Mouse (Mus musculus) lung, embryonic 14.5 days (tissue): ENCODE measurements around the gene Hoxa7. TPM values are rescaled to one million over a fixed set of nuclear protein-coding genes. Genes with fewer than 3 reads are reported as not detected.

Experiments
- ATAC-seq: fragments of 200-750 bp; cut with Nextera tagmentation; 2 replicates; pipeline ENCODE4 v1.8.0; 2017; ENCODE audit warnings: mild to moderate bottlenecking, moderate TSS enrichment, moderate library complexity; ENCODE audit not compliant: insufficient read depth
- DNase-seq: peaks from one replicate; pipeline ENCODE4 v3.0.0-alpha.2; 2015
- H3K27ac ChIP-seq: fragments of 300-500 bp; sonication (generic); 2 replicates; pipeline ENCODE4 v1.5.1; 2014; ENCODE audit warnings: low read depth, mild to moderate bottlenecking, moderate library complexity
- H3K27me3 ChIP-seq: fragments of 300-500 bp; sonication (generic); 2 replicates; pipeline ENCODE4 v1.6.1; 2014; ENCODE audit warnings: low read length, control low read depth; ENCODE audit not compliant: insufficient read depth
- H3K36me3 ChIP-seq: fragments of 300-500 bp; sonication (generic); 2 replicates; pipeline ENCODE4 v1.6.1; 2014; ENCODE audit warnings: control low read depth; ENCODE audit not compliant: insufficient read depth
- H3K4me1 ChIP-seq: fragments of 300-500 bp; sonication (generic); 2 replicates; pipeline ENCODE4 v1.6.1; 2014; ENCODE audit warnings: antibody characterized with exemption, control low read depth; ENCODE audit not compliant: insufficient read depth
- H3K4me2 ChIP-seq: fragments of 300-500 bp; sonication (generic); 2 replicates; pipeline ENCODE4 v1.6.1; 2014; ENCODE audit warnings: mild to moderate bottlenecking
- H3K4me3 ChIP-seq: fragments of 300-500 bp; sonication (generic); 2 replicates; pipeline ENCODE4 v1.5.1; 2014; ENCODE audit warnings: low read depth, low read length
- H3K9ac ChIP-seq: fragments of 300-500 bp; sonication (generic); 2 replicates; pipeline ENCODE4 v1.6.1; 2014
- H3K9me3 ChIP-seq: fragments of 300-500 bp; sonication (generic); 2 replicates; pipeline ENCODE4 v1.6.1; 2016; ENCODE audit warnings: low read depth, low read length, control low read depth
- CTCF ChIP-seq: IDR thresholded peaks from 2 replicates; pipeline ENCODE4 v1.5.1; 2016; ENCODE audit warnings: antibody characterized with exemption, low read depth
- WGBS: fragments of 180-500 bp; shearing (Covaris S2); extraction: QIAGEN DNeasy Blood & Tissue Kit; methylation state at CpG from one replicate; pipeline ENCODE4 v1.1.7; 2014; 5-methylcytosine and 5-hydroxymethylcytosine counted together
- polyA plus RNA-seq: library from polyadenylated mRNA; unstranded; fragments of >200 nt; fragmentation: Nextera tagmentation; extraction: Ambion mirVana; gene quantifications from 2 replicates; pipeline ENCODE4 v1.2.1, GENCODE M21; 2014

The Hoxa7 gene
- polyA plus RNA-seq, 1 experiment from 2014 or later, result 5.8 TPM

DNA sequence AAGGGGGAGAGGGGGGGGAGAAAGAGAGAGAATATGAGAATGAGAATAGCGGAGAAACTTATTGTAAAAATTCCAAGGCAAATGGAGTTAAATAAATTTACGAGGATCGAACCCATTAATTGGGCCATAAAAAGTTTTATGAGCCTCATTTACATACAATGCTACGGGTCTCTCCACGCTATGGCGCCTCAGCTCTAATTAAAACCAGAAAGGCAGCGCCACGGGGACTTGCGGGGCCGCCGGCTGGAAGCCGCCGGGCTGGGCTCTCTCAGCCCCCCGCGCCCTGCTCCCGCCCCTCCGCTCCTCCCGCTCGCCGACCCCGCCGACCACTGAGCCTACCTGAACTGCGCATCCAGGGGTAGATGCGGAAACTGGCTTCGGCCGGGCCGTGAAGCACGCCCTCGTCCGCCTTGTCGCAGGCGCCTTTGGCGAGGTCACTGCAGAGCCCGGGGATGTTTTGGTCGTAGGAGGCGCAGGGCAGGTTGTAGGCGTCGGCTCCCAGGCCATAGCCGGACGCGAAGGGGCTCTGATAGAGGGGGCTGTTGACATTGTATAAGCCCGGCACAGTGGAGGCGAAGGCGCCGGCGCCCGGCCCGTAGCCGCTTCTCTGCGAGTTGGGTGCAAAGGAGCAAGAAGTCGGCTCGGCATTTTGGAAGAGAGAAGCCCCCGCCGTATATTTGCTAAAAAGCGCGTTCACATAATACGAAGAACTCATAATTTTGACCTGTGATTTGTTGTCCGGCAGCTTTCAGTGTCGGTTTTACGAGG lies 4.8 kb downstream of the Hoxa7 start:
- H3K9me3 ChIP-seq, result no peaks in the 10 kb centered on the region
- ATAC-seq, result no peak
- peak overlapping the region; percentile 47 for H3K4me3 ChIP-seq
- peaks cover 99% of the 10 kb centered on the region for H3K27me3 ChIP-seq
- no peaks in the 10 kb centered on the region for H3K36me3 ChIP-seq
- peak; percentile 26 for DNase-seq
- H3K9ac ChIP-seq, result peak overlapping the region; percentile 39; the same call in 1 of the 2 replicates
- 2% methylated on average over 60 of the region's 60 CpGs for WGBS
- no peaks in the 10 kb centered on the region for H3K4me1 ChIP-seq
- TF ChIP-seq CTCF, result no peak
- peak overlapping the region; percentile 81 for H3K4me2 ChIP-seq
- 0 out of 2 replicates have a peak overlapping the region, but pooled peaks have one; percentile 2 for H3K27ac ChIP-seq

DNA sequence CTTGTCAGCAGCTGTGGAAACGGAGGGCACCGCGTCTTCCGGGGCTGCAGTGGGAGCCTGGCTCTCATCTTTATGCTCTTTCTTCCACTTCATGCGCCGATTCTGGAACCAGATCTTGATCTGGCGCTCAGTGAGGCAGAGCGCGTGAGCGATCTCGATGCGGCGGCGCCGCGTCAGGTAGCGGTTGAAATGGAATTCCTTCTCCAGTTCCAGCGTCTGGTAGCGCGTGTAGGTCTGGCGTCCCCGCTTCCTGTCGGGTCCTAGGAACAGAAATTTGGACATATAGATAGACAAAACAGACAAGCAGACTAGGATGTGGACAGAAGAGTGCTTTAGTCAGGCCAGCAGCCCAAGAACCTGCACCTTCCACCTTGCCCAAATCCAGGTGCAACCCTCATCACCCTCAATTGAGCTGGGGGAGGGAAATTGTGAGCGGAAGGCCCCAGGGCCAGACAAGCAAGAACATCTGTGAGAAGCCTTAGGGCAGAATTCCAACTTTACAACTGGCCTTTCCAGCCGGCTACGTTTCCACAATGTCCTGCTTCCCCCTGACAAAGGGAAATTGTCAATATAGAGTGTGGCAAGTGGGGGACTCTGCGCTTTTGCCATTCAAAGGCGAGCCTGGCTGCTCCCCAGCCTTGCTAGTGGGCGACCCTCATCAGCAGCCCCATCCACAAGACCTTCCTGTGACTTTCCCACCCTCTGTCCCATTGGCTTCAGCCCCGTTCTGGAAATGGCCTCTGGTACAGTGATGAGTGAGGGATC lies 5.7 kb downstream of the Hoxa7 start:
- Histone ChIP-seq H3K9me3 (no peaks in the 10 kb centered on the region), H3K9ac (no peak overlapping the region), H3K4me3 (peak overlapping the region; percentile 13; the same call in 1 of the 2 replicates), H3K4me2 (peak overlapping the region; percentile 81), H3K36me3 (no peaks in the 10 kb centered on the region), H3K27ac (no peak overlapping the region), H3K27me3 (peaks cover 99% of the 10 kb centered on the region), H3K4me1 (no peaks in the 10 kb centered on the region)
- 5% methylated on average over 30 of the region's 30 CpGs for WGBS
- no peak for ATAC-seq
- no peak for TF ChIP-seq CTCF
- no peak for DNase-seq

DNA sequence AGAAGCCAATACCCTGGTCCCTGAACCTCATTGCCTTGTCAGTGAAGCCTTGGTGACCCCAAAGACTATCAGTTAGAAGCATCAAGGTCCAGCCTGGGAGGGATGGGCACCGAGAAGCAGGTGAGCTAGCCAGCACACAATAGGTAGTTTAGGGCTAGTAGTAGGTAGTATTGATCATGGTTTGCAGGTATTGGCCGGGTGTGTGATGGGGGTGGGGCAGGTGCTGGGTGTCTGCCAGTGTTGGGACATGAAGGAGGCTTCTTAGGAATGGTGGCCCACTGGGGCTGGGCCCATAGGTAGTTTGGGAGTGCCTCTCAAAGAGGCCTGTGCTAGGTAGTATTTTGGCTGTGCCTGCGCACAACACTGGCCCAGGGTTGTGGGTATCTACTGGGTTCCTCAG lies 6.6 kb downstream of the Hoxa7 start:
- Histone ChIP-seq H3K27ac (no peak overlapping the region), H3K4me2 (no peak overlapping the region), H3K9ac (no peak overlapping the region), H3K36me3 (no peaks in the 10 kb centered on the region), H3K4me3 (no peak overlapping the region), H3K9me3 (no peaks in the 10 kb centered on the region), H3K4me1 (no peaks in the 10 kb centered on the region), H3K27me3 (peaks cover 99% of the 10 kb centered on the region)
- ATAC-seq (no peak), DNase-seq (no peak)
- no peak for TF ChIP-seq CTCF
- WGBS, result 35% methylated on average over 3 of the region's 3 CpGs

DNA sequence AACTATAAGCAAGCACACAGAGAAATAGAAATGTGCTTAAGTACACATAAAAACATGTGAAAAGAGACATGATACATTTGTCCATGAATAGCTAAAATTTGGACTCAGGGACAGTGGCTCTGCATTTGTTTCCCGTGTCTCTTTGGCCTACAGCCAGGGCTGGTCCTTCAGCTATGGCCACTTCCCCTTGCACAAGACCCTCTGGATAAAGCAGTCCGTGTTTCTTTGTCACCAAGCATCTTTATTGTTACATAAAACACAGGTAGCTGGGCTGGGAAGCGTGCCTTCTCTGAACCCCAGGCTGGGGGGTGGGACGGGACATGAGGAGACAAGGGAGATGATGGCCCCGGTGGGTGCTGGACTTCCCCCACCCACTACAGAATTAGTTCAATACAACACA lies 7.4 kb downstream of the Hoxa7 start:
- no peak for TF ChIP-seq CTCF
- H3K4me3 ChIP-seq, result no peak overlapping the region
- peak; percentile 44 for DNase-seq
- 32% methylated on average over 5 of the region's 5 CpGs for WGBS
- no peaks in the 10 kb centered on the region for H3K9me3 ChIP-seq
- H3K27ac ChIP-seq, result no peak overlapping the region
- H3K27me3 ChIP-seq, result peaks cover 98% of the 10 kb centered on the region
- H3K4me1 ChIP-seq, result no peaks in the 10 kb centered on the region
- no peak for ATAC-seq
- peak overlapping the region; percentile 87; the same call in 1 of the 2 replicates for H3K4me2 ChIP-seq
- no peaks in the 10 kb centered on the region for H3K36me3 ChIP-seq
- no peak overlapping the region for H3K9ac ChIP-seq

GRCm38 (mm10) chr6:52213119-52213986 lies 8.3 kb downstream of the Hoxa7 start, which contains the start of the genes Hoxa3 and Gm28308:
Hoxa3 (minus strand) TSS chr6:52213336.
Gm28308 (minus strand) TSS chr6:52213339.
- Histone ChIP-seq H3K4me2 (peak within 1 kb of the TSS; percentile 87), H3K4me3 (peak within 1 kb of the TSS; percentile 43), H3K9ac (peak within 1 kb of the TSS; percentile 40), H3K27ac (peak within 1 kb of the TSS; percentile 85; the same call in 1 of the 2 replicates), H3K27me3 (peaks cover 98% of the 10 kb centered on the region), H3K9me3 (no peaks in the 10 kb centered on the region), H3K4me1 (0 out of 2 replicates have a peak, but pooled peaks cover 3% of the 10 kb centered on the region), H3K36me3 (no peaks in the 10 kb centered on the region)
- TF ChIP-seq CTCF, result no peak
- ATAC-seq, result peak; percentile 21; the same call in 1 of the 2 replicates
- DNase-seq, result peak; percentile 80
- 9% methylated on average over 38 of the region's 38 CpGs for WGBS

DNA sequence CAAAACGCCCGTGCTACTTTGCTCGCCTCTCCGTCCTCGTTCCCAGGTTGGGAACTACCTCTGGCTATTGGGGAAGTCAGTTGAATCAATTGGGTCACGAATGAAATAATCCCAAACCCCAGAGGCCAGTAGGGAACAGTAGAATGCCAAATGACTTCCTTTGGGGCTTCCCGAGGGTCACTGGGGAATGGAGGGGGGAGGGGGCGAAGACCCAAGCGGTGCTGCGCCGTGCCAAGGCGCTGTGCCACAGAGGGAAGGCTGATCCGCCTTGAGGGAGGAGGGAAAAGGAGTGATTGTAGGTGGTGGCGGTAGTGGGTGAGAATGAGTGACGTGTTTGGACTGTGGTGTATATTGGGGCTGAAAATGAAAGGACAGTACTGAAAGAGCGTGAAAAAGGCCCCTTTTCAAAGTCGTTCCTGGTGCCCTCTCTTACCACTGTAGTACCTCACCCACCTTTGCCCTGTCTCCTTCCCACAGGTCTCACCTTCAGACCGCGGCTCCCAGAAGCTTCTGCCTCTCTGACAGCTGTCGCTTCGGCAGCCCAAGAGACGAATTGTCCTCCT lies 9.0 kb downstream of the Hoxa7 start:
- peak overlapping the region; percentile 87 for H3K4me2 ChIP-seq
- peak overlapping the region; percentile 43 for H3K4me3 ChIP-seq
- no peak for TF ChIP-seq CTCF
- DNase-seq (peak; percentile 49), ATAC-seq (no peak)
- H3K36me3 ChIP-seq, result no peaks in the 10 kb centered on the region
- H3K9me3 ChIP-seq, result no peaks in the 10 kb centered on the region
- H3K4me1 ChIP-seq, result 0 out of 2 replicates have a peak, but pooled peaks cover 3% of the 10 kb centered on the region
- 4% methylated on average over 22 of the region's 22 CpGs for WGBS
- peak overlapping the region; percentile 40 for H3K9ac ChIP-seq
- H3K27ac ChIP-seq, result peak overlapping the region; percentile 85; the same call in 1 of the 2 replicates
- peaks cover 95% of the 10 kb centered on the region for H3K27me3 ChIP-seq
